Mouse (Mus musculus): ENCODE results near the gene Psmb5. TPM values are rescaled to one million over a fixed set of nuclear protein-coding genes. Genes with fewer than 3 reads are reported as not detected.

The Psmb5 gene
- 280 TPM for polyA plus RNA-seq (2017; shearing (Covaris generic))

DNA sequence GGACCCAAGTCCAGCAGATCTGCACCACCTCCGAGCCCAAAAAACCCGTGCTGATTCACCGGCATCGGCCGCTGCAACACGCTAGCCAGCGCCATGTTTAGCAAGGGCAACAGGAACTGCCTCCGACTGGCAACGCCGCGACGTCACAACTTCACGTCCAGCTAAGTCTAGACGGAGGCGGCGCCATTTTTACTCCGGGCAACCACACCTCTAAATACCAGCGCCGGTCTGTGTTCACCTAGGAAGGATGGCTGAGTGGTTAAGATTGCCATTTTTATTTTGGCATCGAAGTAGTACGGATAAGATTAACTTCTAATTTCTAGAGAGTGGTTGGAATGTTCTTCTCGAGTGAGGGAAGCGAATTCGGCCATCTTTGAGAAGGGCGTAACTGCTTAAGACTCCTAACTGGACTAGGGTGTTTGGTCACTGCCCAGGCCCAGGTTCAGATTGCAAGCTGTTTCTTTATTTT lies at the start of gene Psmb5:
Gene Psmb5, minus strand, starts transcription at position 126 of the 469 bp plus-strand sequence.

DNA sequence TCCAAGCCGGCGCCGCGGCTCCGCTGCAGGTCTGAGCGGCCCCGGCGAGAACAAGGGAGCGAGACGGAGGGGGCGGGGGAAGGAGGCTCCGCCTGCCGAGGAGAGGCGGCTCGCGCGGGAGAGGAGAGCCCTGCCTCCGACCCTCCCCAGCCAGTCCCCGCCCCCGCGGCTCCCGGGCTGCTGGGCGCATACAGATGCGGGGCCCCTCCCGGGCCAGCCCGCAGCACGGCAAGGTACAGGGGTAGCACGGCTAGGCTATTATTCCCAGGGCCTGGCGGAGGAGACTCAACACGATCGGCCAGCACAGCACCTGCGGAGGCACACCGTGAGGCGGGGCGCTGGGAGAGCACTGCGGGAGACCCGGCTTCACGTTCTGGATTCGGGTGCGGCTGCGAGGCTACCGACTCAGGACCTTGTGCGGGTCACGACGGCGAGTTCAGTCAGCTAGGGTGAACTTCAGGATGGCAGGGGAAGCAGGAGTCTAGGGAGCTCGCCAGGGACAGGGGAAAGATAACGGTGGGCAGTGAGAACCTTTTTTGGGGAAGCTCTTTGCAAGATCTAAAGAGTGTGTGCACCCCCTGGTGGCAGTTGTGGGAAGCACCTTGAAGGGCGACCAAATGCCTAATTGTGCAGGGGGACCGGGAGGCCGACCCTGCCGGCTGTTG lies 23.6 kb upstream of the Psmb5 start, which contains the start of gene Cdh24:
Gene Cdh24, minus strand, starts transcription at position 60 of the 665 bp plus-strand sequence.

DNA sequence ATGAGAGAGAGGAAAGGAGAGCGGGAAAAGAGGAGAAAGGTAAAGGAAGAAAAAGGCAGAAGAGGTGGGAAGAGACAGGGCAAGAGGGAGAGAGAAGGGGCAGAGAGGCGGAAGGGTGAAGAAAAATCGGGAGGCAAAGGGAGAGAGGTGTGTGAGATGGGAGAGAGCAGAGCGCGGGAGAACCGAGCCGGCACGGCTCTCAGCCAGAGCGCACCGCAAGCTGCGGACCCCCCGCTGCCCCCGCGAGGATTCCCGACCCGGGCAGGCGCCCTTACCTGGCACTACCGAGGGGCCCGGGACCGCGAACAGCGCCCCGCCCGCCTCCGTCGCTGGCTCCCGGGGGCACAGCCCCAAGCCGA lies 23.1 kb upstream of the Psmb5 start, which contains the start of gene Gm17606:
Gene Gm17606, plus strand, starts transcription at position 7 of the 359 bp plus-strand sequence.

DNA sequence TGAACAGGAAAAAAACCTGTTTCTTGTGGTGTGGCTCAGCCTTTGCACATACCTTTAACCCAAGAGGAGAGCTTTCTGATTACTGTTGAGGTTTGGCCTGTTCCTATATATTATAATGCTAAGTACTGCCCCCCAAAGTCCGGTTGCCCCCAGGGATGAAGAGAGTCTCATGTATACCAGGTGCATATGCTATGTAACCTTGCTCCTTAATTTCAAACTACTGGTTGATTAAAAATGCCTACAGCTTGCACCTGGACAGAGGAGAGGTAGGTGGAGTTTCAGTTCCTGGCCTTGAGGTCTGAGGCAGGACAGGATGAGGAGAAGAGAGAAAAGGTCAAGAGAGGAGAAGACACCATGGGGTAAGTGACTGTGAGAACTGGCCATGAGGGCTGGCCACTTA lies 3.3 kb upstream of the Psmb5 start, which contains the start of gene Psmb11:
Gene Psmb11, plus strand, starts transcription at position 301 of the 400 bp plus-strand sequence.

DNA sequence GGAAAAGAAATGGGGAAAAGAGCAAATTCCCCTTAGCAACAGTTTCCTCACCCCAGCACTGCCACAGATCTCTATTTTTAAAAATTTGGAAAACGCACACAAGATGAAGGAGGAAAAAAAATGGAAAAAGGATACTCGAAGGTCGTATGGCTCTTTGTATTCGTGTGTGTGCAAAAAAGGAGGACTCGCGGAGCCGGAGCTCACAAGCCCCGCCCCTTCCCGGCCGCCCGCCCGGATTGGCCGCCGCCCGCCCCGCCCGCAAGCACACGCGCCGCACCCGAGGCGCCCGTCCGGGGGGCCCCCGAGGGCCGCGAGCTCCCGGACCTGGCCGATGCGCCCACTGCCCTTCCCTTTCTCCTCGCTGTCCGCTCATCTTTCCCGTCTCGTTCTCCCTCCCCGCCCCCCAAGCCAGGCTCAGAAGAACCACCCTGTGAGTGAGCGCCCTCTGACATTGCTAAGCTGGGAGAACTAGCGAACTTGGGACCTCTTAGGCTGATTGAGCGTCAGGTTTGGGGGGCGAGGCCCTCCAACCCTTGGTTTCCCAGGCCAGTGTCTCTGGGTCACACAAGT lies 12.0 kb downstream of the Psmb5 start, which contains the start of gene 4931414P19Rik:
Gene 4931414P19Rik, minus strand, starts transcription at position 242 of the 570 bp plus-strand sequence.

DNA sequence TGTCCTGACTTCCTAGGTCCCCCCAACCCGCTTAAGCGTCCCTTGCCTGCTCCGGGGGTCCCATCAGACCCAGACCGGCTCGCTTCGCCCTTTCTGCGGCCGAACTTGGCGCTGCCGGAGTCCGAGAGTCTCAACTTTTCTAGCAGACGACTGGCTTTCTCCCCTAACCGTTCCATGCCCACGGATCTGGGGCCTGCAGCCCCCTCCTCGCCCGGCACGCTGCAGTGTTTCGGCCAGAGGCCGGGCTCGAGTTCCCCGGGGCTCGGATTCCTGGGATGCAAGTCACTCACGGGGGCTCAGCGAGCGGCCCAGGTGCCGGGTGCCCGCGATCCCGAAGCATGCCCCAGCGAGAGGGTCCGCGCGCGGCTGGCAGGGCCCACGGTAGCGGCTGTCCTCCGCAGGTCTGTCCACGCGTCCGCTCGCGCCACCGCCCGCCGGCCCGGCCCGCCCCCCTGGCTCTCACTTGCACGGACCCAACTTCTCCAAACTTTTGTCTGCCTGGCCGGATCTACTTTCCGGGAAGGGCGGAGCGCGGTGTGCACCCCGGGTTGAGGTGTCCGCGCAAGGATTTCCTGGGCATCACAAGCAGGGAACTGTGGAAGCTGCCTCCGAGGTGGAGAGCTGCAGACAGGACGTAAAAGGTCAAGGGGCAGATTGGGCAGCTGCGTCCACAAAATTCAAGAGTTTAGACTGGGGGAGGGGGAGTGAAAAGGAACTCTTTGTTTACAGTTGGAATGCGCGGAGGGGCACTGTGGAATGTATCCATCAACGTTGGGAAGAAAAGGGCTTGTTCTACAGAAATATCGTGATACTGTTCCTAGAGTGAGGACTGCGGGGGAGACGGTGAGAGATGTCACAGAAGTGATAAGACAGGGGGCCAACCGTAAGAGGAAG lies 40.5 kb downstream of the Psmb5 start, which contains the start of gene Ajuba:
Gene Ajuba, minus strand, starts transcription at position 470 of the 894 bp plus-strand sequence.

Other genes with a start within 250 kb of the Psmb5 start
- gene Slc7a7, start 200.2 kb downstream of the Psmb5 start, polyA plus RNA-seq (2017; shearing (Covaris generic)) = 1.5 TPM
- 292 TPM for gene Mrpl52, start 191.1 kb downstream of the Psmb5 start, polyA plus RNA-seq (2017; shearing (Covaris generic))
- 1.5 TPM for gene Mmp14, start 186.4 kb downstream of the Psmb5 start, polyA plus RNA-seq (2017; shearing (Covaris generic))
- 38.7 TPM for gene Lrp10, start 153.9 kb downstream of the Psmb5 start, polyA plus RNA-seq (2017; shearing (Covaris generic))
- gene Rem2, start 141.9 kb downstream of the Psmb5 start, polyA plus RNA-seq (2017; shearing (Covaris generic)) = 0.61 TPM
- gene Prmt5, start 100.5 kb downstream of the Psmb5 start, polyA plus RNA-seq (2017; shearing (Covaris generic)) = 49.7 TPM
- gene Haus4, start 63.4 kb downstream of the Psmb5 start, polyA plus RNA-seq (2017; shearing (Covaris generic)) = 22.4 TPM
- 0.16 TPM for gene Ajuba, start 40.5 kb downstream of the Psmb5 start, polyA plus RNA-seq (2017; shearing (Covaris generic))
- gene 4931414P19Rik, start 12.0 kb downstream of the Psmb5 start, polyA plus RNA-seq (2017; shearing (Covaris generic)) = 3.0 TPM
- gene Psmb11, start 3.4 kb upstream of the Psmb5 start, polyA plus RNA-seq (2017; shearing (Covaris generic)) = 0.06 TPM
- gene Gm17606, start 22.9 kb upstream of the Psmb5 start, polyA plus RNA-seq (2017; shearing (Covaris generic)) = not detected
- gene Cdh24, start 23.3 kb upstream of the Psmb5 start, polyA plus RNA-seq (2017; shearing (Covaris generic)) = 0.46 TPM
- gene 1700123O20Rik, start 68.2 kb upstream of the Psmb5 start, polyA plus RNA-seq (2017; shearing (Covaris generic)) = 93.8 TPM
- gene Acin1, start 68.9 kb upstream of the Psmb5 start, polyA plus RNA-seq (2017; shearing (Covaris generic)) = 123 TPM
- gene Gm29776, start 80.8 kb upstream of the Psmb5 start, polyA plus RNA-seq (2017; shearing (Covaris generic)) = 0.38 TPM
- not detected for gene Cebpe, start 94.2 kb upstream of the Psmb5 start, polyA plus RNA-seq (2017; shearing (Covaris generic))
- 0.24 TPM for gene Slc7a8, start 163.9 kb upstream of the Psmb5 start, polyA plus RNA-seq (2017; shearing (Covaris generic))
- not detected for gene Rnf212b, start 196.1 kb upstream of the Psmb5 start, polyA plus RNA-seq (2017; shearing (Covaris generic))

All from CD4-positive, CD25-positive, alpha-beta regulatory T cell, adult 9 weeks (primary cell).